ENCODE assay signal across 8 mouse cellular contexts in genomic region chr9:29750371-29751014, GRCm38 (mm10).
DNase-seq lines count a peak whose midpoint lies in the region; ATAC-seq lines count a peak whose summit lies in the region.

No protein-coding gene starts in this region.

- ATAC-seq in neural tube, embryonic 11.5 days (ENCODE audit: insufficient read depth, low FRiP score, low TSS enrichment): no peak
- peak; percentile 56 for ATAC-seq in forebrain, embryonic 11.5 days (replicated peaks; ENCODE audit: low FRiP score)
- ATAC-seq in stomach, embryonic 15.5 days (ENCODE audit: insufficient read depth, low FRiP score, low read depth): peak; percentile 35

- H3K4me3 ChIP-seq in neural tube, embryonic 11.5 days (ENCODE audit: low read depth, low read length): no peak overlapping the region
- H3K4me3 ChIP-seq in forebrain, embryonic 11.5 days (ENCODE audit: low read depth, low read length): no peak overlapping the region
- H3K4me3 ChIP-seq in stomach, embryonic 15.5 days (replicated peaks): peak overlapping the region; percentile 20

- no peaks in the 10 kb centered on the region for H3K27me3 ChIP-seq in neural tube, embryonic 11.5 days (ENCODE audit: control insufficient read depth, insufficient read depth, low read length)
- no peaks in the 10 kb centered on the region for H3K27me3 ChIP-seq in forebrain, embryonic 11.5 days (ENCODE audit: control insufficient read depth, insufficient read depth, low read length)
- no peaks in the 10 kb centered on the region for H3K27me3 ChIP-seq in stomach, embryonic 15.5 days (replicated peaks)

- no peaks in the 10 kb centered on the region for H3K36me3 ChIP-seq in neural tube, embryonic 11.5 days (ENCODE audit: control insufficient read depth, insufficient read depth, low read length)
- no peaks in the 10 kb centered on the region for H3K36me3 ChIP-seq in forebrain, embryonic 11.5 days (ENCODE audit: control insufficient read depth, insufficient read depth, low read length)
- H3K36me3 ChIP-seq in stomach, embryonic 15.5 days: no peaks in the 10 kb centered on the region

- no peaks in the 10 kb centered on the region for H3K9me3 ChIP-seq in neural tube, embryonic 11.5 days (ENCODE audit: control insufficient read depth, low read length)
- no peaks in the 10 kb centered on the region; the same call in 1 of the 2 replicates for H3K9me3 ChIP-seq in forebrain, embryonic 11.5 days (ENCODE audit: control insufficient read depth, low read length)
- no peaks in the 10 kb centered on the region for H3K9me3 ChIP-seq in stomach, embryonic 15.5 days

- peak overlapping the region; percentile 31 for H3K4me2 ChIP-seq in neural tube, embryonic 11.5 days (ENCODE audit: low read depth)
- peak overlapping the region; percentile 34 for H3K4me2 ChIP-seq in forebrain, embryonic 11.5 days (ENCODE audit: low read depth, low read length, severe bottlenecking)
- H3K4me2 ChIP-seq in stomach, embryonic 15.5 days: peak overlapping the region; percentile 52

- WGBS in neural tube, embryonic 11.5 days: 22% methylated on average over 15 of the region's 15 CpGs
- 30% methylated on average over 15 of the region's 15 CpGs for WGBS in forebrain, embryonic 11.5 days
- 14% methylated on average over 15 of the region's 15 CpGs for WGBS in stomach, embryonic 15.5 days

- DNase-seq in neural tube, embryonic 11.5 days (ENCODE audit: low spot score): peak; percentile 42
- no peak for DNase-seq in neural tube, embryonic 10.5 days (ENCODE audit: extremely low spot score, low spot score)
- peak; percentile 56 for DNase-seq in forebrain, embryonic 11.5 days (ENCODE audit: low spot score)
- DNase-seq in heart, postnatal 4 days: peak; percentile 33
- DNase-seq in left cerebral cortex, adult 11 months (ENCODE audit: low spot score): peak; percentile 43
- peak; percentile 58 for DNase-seq in lung, postnatal 14 days
- DNase-seq in urinary bladder, postnatal 10 days (ENCODE audit: low spot score): no peak

- no peaks in the 10 kb centered on the region for H3K4me1 ChIP-seq in neural tube, embryonic 11.5 days (ENCODE audit: control insufficient read depth, insufficient read depth, low read length)
- H3K4me1 ChIP-seq in forebrain, embryonic 11.5 days (replicated peaks; ENCODE audit: control insufficient read depth, insufficient read depth, low read length): peaks cover 3% of the 10 kb centered on the region; the same call in 1 of the 2 replicates
- 0 out of 2 replicates have a peak, but pooled peaks cover 9% of the 10 kb centered on the region for H3K4me1 ChIP-seq in stomach, embryonic 15.5 days

- no peak overlapping the region for H3K27ac ChIP-seq in neural tube, embryonic 11.5 days (ENCODE audit: low read depth, low read length)
- H3K27ac ChIP-seq in forebrain, embryonic 11.5 days (ENCODE audit: low read depth, low read length): no peak overlapping the region
- no peak overlapping the region; the same call in 1 of the 2 replicates for H3K27ac ChIP-seq in stomach, embryonic 15.5 days

- no peak overlapping the region; the same call in 1 of the 2 replicates for H3K9ac ChIP-seq in neural tube, embryonic 11.5 days (ENCODE audit: low read length)
- peak overlapping the region; percentile 31; the same call in 1 of the 2 replicates for H3K9ac ChIP-seq in forebrain, embryonic 11.5 days (ENCODE audit: low read length)
- H3K9ac ChIP-seq in stomach, embryonic 15.5 days: no peak overlapping the region

Comparison
In these comparisons a context has a peak if more than half of its experiments do, and no peak if none do; other contexts are left out.
1. DNase-seq: peak in neural tube, embryonic 11.5 days (single experiment), forebrain, embryonic 11.5 days (single experiment), heart, postnatal 4 days (single experiment), left cerebral cortex, adult 11 months (single experiment) and lung, postnatal 14 days (single experiment); none in neural tube, embryonic 10.5 days (single experiment) and urinary bladder, postnatal 10 days (single experiment).
2. Peak in every context shown above with its lines, with median percentiles within 50 percentile points of each other: H3K4me2 ChIP-seq.